8 mouse cellular contexts compared by ENCODE assay signal in the genomic region with DNA sequence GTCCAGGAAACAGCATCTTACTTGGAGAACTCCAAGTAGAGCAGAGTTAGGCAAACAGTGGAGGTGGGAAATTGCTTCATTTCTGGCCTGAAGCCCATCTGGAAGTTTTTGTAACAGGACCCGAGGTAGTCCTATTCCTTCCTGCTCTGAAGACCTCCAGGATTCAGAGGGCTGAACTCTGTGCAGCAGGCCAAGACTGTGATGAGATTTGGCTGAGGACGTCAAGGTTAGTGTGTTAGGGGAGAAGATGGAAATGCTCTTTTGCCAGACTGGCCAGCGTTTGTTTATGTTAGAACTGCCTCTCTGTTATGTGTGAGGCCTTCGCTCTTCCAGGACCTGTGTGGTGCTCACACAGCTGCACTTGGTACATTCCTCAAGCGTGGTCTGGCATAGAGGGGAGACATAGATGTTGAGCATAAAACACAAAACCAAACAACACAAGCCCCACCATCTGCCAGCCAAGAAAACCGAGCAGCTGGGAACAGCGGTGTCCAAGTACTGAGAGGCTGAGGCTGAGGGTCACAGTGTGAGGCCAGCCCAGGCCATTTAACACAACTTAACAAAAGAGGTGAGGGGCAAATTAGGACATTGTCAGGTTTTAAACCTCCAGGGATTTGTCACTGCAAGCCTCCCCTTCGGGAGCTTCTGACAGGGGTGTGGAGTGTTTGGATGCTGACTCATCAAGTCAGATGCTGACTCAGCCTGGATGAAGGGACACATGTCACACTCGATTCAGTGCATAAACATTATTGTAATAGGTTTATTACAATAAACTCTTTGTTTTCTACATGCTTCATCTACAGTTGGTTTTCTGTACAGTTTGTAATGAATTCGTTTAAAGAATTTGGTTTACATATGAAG.
DNase-seq lines count a peak whose midpoint lies in the region; ATAC-seq and TF ChIP-seq lines count a peak whose summit lies in the region.

No protein-coding gene starts in this region.

- no peak for TF ChIP-seq CTCF in cerebellum, adult 2 months (IDR thresholded peaks at IDR 0.05; ENCODE audit: borderline replicate concordance, insufficient read depth, low read depth, low read length)

- WGBS in limb, embryonic 10.5 days, result 62% methylated on average over 10 of the region's 10 CpGs
- 61% methylated on average over 10 of the region's 10 CpGs for WGBS in midbrain, embryonic 14.5 days
- 30% methylated on average over 10 of the region's 10 CpGs for WGBS in cerebellum, adult 2 months

- H3K9ac ChIP-seq in midbrain, embryonic 14.5 days (replicated peaks; ENCODE audit: low read length), result no peak overlapping the region

- DNase-seq in 3T3-L1 (ENCODE audit: low read depth, low spot score), result peak; percentile 87
- DNase-seq in adrenal gland, postnatal 36 days, result peak; percentile 30 to 37
- peak; percentile 72 for DNase-seq in heart, adult 8-10 months (ENCODE audit: low spot score)
- no peak for DNase-seq in limb, embryonic 10.5 days (ENCODE audit: low spot score)
- no peak for DNase-seq in midbrain, embryonic 14.5 days
- no peak for DNase-seq in cerebellum, adult 2 months
- no peak for DNase-seq in layer of hippocampus, postnatal 10 days (ENCODE audit: low spot score in 2 of 2)
- no peak for DNase-seq in thymus, postnatal 25 days

- no peak overlapping the region for H3K4me2 ChIP-seq in midbrain, embryonic 14.5 days (ENCODE audit: low read length)

- no peak overlapping the region for H3K4me3 ChIP-seq in limb, embryonic 10.5 days
- H3K4me3 ChIP-seq in midbrain, embryonic 14.5 days (replicated peaks; ENCODE audit: low read depth, low read length), result no peak overlapping the region
- no peak overlapping the region for H3K4me3 ChIP-seq in cerebellum, adult 2 months (replicated peaks; ENCODE audit: insufficient read depth, low read depth, low read length)

- peak overlapping the region; percentile 51; the same call in 1 of the 2 replicates for H3K27ac ChIP-seq in limb, embryonic 10.5 days
- no peak overlapping the region for H3K27ac ChIP-seq in midbrain, embryonic 14.5 days (replicated peaks; ENCODE audit: low read depth, low read length)
- no peak overlapping the region for H3K27ac ChIP-seq in cerebellum, adult 2 months (ENCODE audit: insufficient read depth, low read length)

- H3K9me3 ChIP-seq in limb, embryonic 10.5 days (replicated peaks), result no peaks in the 10 kb centered on the region
- no peaks in the 10 kb centered on the region for H3K9me3 ChIP-seq in midbrain, embryonic 14.5 days (ENCODE audit: control insufficient read depth, low read length)

- H3K4me1 ChIP-seq in limb, embryonic 10.5 days, result peaks cover 8% of the 10 kb centered on the region; the same call in 1 of the 2 replicates
- H3K4me1 ChIP-seq in midbrain, embryonic 14.5 days (ENCODE audit: control insufficient read depth, insufficient read depth, low read length), result no peaks in the 10 kb centered on the region
- H3K4me1 ChIP-seq in cerebellum, adult 2 months (ENCODE audit: control insufficient read depth, insufficient read depth, low read length), result no peaks in the 10 kb centered on the region; the same call in 1 of the 2 replicates

- H3K27me3 ChIP-seq in limb, embryonic 10.5 days (ENCODE audit: low read depth, poor library complexity, severe bottlenecking), result no peaks in the 10 kb centered on the region
- H3K27me3 ChIP-seq in midbrain, embryonic 14.5 days (ENCODE audit: control insufficient read depth, insufficient read depth, low read length), result no peaks in the 10 kb centered on the region
- no peaks in the 10 kb centered on the region for H3K27me3 ChIP-seq in cerebellum, adult 2 months (ENCODE audit: control insufficient read depth, insufficient read depth, low read length)

- H3K36me3 ChIP-seq in limb, embryonic 10.5 days, result no peaks in the 10 kb centered on the region
- H3K36me3 ChIP-seq in midbrain, embryonic 14.5 days (ENCODE audit: control insufficient read depth, insufficient read depth, low read length), result no peaks in the 10 kb centered on the region

- TF ChIP-seq POLR2A in cerebellum, adult 2 months (IDR thresholded peaks at IDR 0.05; ENCODE audit: borderline replicate concordance, insufficient read depth, low read length), result no peak

- peak; percentile 31; the same call in 1 of the 2 replicates for ATAC-seq in midbrain, embryonic 14.5 days (ENCODE audit: low FRiP score, low TSS enrichment)

Comparison
In these comparisons a context has a peak if more than half of its experiments do, and no peak if none do; other contexts are left out.
1. DNase-seq: peak in 3T3-L1 (single experiment), adrenal gland, postnatal 36 days (2 of 2) and heart, adult 8-10 months (single experiment); none in limb, embryonic 10.5 days (single experiment), midbrain, embryonic 14.5 days (single experiment), cerebellum, adult 2 months (0 of 2), layer of hippocampus, postnatal 10 days (0 of 2) and thymus, postnatal 25 days (single experiment).